Mouse (Mus musculus) liver, embryonic 16.5 days (tissue): ENCODE measurements at regions not wholly inside any gene's neighbourhood (a gene's known extent, or its start where the extent isn't known, plus 50 kb on each side); places are given as distances from the start of the nearest gene placed in this dataset.

Source experiments
- ATAC-seq: fragments of 200-750 bp; cut with Nextera tagmentation; 2 replicates; pipeline ENCODE4 v1.8.0; 2017; ENCODE audit warnings: low read depth, mild to moderate bottlenecking, moderate number of reproducible peaks, moderate library complexity
- H3K27ac ChIP-seq: fragments of 300-500 bp; sonication (generic); 2 replicates; pipeline ENCODE4 v1.5.1; 2014; ENCODE audit warnings: mild to moderate bottlenecking, low read length
- H3K27me3 ChIP-seq: fragments of 300-500 bp; sonication (generic); 2 replicates; pipeline ENCODE4 v1.6.1; 2014; ENCODE audit warnings: low read depth, low read length, mixed read lengths; ENCODE audit not compliant: control insufficient read depth, insufficient read depth
- H3K36me3 ChIP-seq: fragments of 300-500 bp; sonication (generic); 2 replicates; pipeline ENCODE4 v1.6.1; 2014; ENCODE audit warnings: mild to moderate bottlenecking; ENCODE audit not compliant: control insufficient read depth, insufficient read depth
- H3K4me1 ChIP-seq: fragments of 300-500 bp; sonication (generic); 2 replicates; pipeline ENCODE4 v1.6.1; 2014; ENCODE audit warnings: low read depth, low read length, mixed read lengths; ENCODE audit not compliant: control insufficient read depth
- H3K4me2 ChIP-seq: fragments of 300-500 bp; sonication (generic); 2 replicates; pipeline ENCODE4 v1.6.1; 2014; ENCODE audit warnings: low read depth, low read length, mixed read lengths
- H3K4me3 ChIP-seq: fragments of 300-500 bp; sonication (generic); 2 replicates; pipeline ENCODE4 v1.5.1; 2014; ENCODE audit warnings: low read depth, mild to moderate bottlenecking, low read length
- H3K9ac ChIP-seq: fragments of 300-500 bp; sonication (generic); 2 replicates; pipeline ENCODE4 v1.6.1; 2014; ENCODE audit warnings: low read depth, low read length
- H3K9me3 ChIP-seq: fragments of 300-500 bp; sonication (generic); replicated peaks from 2 replicates; pipeline ENCODE4 v1.6.1; 2016; ENCODE audit warnings: low read length; ENCODE audit not compliant: control insufficient read depth
- WGBS: fragments of 180-500 bp; shearing (Covaris S2); extraction: QIAGEN DNeasy Blood & Tissue Kit; methylation state at CpG from one replicate; pipeline ENCODE4 v1.1.7; 2014; ENCODE audit not compliant: insufficient replicate concordance; 5-methylcytosine and 5-hydroxymethylcytosine counted together

DNA sequence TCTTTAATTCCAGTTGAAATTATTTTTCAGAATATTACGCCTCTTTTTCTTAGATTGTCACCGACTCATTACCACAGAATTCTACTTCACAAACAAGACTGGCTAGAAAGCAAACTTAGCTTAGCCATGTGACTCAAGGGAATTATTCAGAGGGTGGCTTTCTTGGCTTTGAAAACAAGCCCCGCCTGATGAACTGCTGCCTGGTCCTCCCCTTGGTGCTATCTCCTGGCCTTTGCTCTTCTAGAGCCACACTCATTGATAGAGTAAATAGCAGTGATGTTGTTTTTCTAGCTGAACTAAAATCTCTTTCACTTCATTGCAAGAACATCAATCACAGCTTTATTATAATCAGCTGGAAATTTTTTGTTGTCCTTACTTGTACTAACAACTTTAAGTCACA is 713.0 kb upstream of the Cited2 start:
- Histone ChIP-seq H3K36me3 (no peaks in the 10 kb centered on the region), H3K9ac (no peak overlapping the region), H3K4me1 (no peaks in the 10 kb centered on the region), H3K27me3 (no peaks in the 10 kb centered on the region), H3K9me3 (no peaks in the 10 kb centered on the region), H3K4me2 (no peak overlapping the region), H3K27ac (no peak overlapping the region), H3K4me3 (no peak overlapping the region)
- no peak for ATAC-seq
- WGBS: 67% methylated on average over 3 of the region's 3 CpGs

DNA sequence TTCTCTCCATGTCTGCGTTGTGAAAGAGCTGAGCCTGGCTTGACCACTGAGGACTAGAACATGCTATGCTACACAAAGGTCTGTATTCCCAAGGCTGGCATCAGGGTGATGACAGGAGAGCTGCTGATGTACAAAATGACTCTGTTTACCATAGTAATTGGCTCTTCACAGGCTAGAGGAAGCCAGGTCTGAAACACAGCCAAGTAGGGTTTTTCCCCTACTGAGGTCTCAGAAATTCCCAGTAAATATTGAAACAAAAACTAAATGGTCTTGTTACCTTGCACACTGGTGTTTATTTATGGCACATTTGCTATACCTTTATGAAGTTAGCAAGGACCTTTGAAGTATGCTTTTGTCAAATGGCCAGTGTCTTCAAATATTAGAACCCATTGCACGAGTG is 711.1 kb upstream of the Cited2 start:
- WGBS: 59% methylated on average over 2 of the region's 2 CpGs
- Histone ChIP-seq H3K4me1 (no peaks in the 10 kb centered on the region), H3K27me3 (no peaks in the 10 kb centered on the region), H3K27ac (no peak overlapping the region), H3K9me3 (no peaks in the 10 kb centered on the region), H3K4me3 (no peak overlapping the region), H3K36me3 (no peaks in the 10 kb centered on the region), H3K4me2 (no peak overlapping the region), H3K9ac (no peak overlapping the region)
- no peak for ATAC-seq

DNA sequence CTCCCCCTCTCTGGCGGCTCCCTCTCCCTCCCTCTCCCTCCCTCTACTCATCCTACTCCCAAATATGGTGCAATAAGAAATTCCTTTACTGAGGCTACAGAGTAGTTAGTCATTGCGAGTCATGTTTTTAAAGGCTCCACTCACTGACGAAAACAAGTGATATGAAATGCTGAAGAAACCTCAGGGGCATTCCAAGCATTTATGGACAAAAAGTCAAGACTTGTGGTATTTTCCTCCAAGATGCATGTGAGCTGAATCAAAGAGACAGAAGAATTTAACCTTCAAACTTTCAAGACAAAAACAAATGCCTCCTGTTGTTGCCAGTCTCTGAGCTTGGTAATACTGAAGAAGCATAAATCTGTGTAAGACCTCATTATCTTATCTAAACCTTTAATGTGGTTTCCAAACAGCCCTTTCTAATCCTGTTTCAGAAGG is 710.5 kb upstream of the Cited2 start:
- Histone ChIP-seq H3K36me3 (no peaks in the 10 kb centered on the region), H3K9me3 (no peaks in the 10 kb centered on the region), H3K4me2 (no peak overlapping the region), H3K27ac (no peak overlapping the region), H3K9ac (no peak overlapping the region), H3K27me3 (no peaks in the 10 kb centered on the region), H3K4me1 (no peaks in the 10 kb centered on the region), H3K4me3 (no peak overlapping the region)
- no peak for ATAC-seq
- WGBS: 49% methylated on average over 3 of the region's 3 CpGs

DNA sequence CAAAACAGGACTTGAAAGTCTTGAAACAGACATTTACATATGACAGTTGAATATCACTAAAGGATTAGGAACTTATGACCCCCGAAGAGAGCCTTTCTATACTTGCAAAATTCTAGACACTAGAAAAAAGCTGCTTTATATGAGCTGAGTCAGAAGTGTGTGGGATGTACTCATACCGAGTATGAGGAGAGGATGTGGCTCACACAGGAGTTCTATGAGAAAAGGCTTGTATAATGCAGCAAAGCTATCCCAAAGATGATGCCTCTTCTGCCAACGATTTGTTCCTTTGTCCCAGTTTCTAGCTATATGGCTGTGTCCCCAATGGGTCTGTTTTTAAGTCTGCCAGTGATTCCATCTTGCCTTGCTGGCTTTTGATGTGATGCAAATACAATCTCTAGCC is 708.2 kb upstream of the Cited2 start:
- ATAC-seq: no peak
- Histone ChIP-seq H3K4me1 (no peaks in the 10 kb centered on the region), H3K9me3 (no peaks in the 10 kb centered on the region), H3K4me3 (no peak overlapping the region), H3K36me3 (no peaks in the 10 kb centered on the region), H3K9ac (no peak overlapping the region), H3K27me3 (no peaks in the 10 kb centered on the region), H3K4me2 (no peak overlapping the region), H3K27ac (no peak overlapping the region)
- 52% methylated on average over 3 of the region's 3 CpGs for WGBS

DNA sequence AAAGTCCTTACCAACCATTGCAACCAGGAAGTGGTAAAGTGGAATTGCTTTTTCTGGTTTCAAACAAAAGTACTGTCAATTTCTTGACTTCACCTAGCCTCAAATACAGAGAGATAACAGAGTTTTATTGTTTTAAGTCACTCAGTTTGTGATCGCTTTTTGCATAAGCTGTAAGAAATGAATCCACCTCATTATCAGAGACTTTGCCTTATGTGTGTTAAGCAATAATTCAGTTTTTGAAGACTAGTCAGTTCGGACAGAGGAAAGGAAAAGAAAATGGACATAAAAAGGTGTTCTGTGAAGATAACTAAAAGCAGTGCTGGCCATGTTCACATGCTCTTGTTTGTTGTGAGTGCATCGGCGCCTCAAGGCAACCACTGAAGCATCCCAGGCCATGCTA is 706.2 kb upstream of the Cited2 start:
- Histone ChIP-seq H3K27ac (no peak overlapping the region), H3K9ac (no peak overlapping the region), H3K9me3 (no peaks in the 10 kb centered on the region), H3K4me2 (no peak overlapping the region), H3K4me1 (no peaks in the 10 kb centered on the region), H3K27me3 (no peaks in the 10 kb centered on the region), H3K4me3 (no peak overlapping the region), H3K36me3 (no peaks in the 10 kb centered on the region)
- WGBS: 62% methylated on average over 4 of the region's 4 CpGs
- no peak for ATAC-seq

DNA sequence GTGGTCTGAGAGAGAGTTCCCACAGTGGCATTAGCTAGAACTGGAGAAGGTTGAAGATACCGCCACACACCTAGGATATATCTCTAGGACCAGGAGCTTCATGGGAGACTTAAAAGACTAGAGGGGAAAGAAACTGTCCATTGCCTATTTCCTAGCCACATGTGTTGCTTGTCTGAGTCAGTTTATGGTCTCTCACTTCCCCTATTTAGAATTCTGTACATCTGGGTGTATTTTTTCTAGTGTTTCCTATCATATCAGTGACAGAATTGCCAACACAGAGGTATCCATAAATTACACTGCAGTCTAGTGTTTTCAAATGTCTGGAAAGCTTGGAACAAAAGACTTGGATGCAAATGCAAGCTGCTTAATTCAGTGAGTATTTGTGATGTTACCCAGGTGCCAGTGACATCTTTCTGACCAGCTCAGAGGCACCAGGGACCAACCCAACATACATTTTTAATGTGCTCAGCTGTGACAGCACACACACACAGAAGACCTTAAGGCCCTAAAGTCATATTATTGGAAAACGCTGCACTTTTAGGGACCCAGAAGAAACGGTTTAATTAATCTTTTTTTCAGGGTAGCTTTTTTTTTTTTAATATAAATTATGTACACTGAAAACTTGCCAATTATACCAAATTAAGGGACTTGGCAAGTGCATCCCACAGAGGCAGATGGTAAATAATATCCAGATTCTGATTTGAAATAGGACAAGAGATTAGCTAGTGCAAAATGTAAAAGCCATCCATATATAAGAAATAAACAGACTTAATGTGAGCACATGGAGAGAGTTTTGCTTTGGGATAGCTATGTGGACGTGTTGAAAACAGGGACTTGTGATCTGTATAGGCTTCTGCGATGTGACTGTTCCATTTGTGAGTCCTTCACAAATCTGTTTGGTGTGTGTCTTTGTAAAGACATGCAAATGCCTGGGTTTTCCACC is 700.5 kb upstream of the Cited2 start:
- Histone ChIP-seq H3K9me3 (no peaks in the 10 kb centered on the region), H3K27ac (no peak overlapping the region), H3K27me3 (no peaks in the 10 kb centered on the region), H3K4me3 (no peak overlapping the region), H3K4me1 (no peaks in the 10 kb centered on the region), H3K36me3 (no peaks in the 10 kb centered on the region), H3K4me2 (no peak overlapping the region), H3K9ac (no peak overlapping the region)
- WGBS: 61% methylated on average over 5 of the region's 5 CpGs
- ATAC-seq: no peak

DNA sequence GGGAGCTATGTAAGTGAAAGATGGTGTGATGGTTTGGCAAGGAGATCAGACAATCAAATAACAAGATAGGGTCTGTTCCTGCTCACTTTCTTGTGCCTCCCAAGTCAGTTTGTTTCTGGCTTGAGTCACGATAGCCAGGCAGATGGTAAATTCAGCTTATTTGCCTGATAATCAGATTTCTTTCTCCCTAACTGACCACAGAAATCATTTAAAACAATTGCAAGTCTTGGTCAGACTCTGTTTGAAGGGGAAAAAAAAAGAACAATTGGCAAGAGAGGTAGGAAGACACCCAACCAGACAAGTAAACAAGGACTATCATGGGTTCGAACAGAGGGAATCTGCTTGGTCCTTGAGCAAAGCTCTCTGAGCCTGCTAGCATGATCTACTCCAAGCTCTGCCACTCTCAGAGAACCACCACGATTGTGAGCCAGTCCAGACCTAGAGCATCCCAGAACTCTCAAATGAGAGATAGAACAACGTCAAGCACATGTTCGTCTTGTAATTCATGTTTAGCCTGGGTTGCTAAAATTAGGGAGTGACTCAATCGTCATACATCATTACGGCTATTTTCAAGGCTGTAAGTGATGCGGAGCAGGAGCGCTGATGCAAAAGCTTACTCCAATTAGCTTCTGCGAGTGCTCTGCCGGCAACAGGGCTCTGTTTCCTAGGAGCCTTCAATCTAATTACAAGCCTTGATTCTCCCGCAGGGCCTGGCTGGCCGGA is 699.3 kb upstream of the Cited2 start:
- no peaks in the 10 kb centered on the region for H3K27me3 ChIP-seq
- H3K4me1 ChIP-seq: no peaks in the 10 kb centered on the region
- H3K27ac ChIP-seq: no peak overlapping the region
- no peak for ATAC-seq
- no peaks in the 10 kb centered on the region for H3K36me3 ChIP-seq
- no peak overlapping the region for H3K4me2 ChIP-seq
- 69% methylated on average over 13 of the region's 13 CpGs for WGBS
- no peak overlapping the region for H3K9ac ChIP-seq
- H3K4me3 ChIP-seq: no peak overlapping the region
- H3K9me3 ChIP-seq: no peaks in the 10 kb centered on the region

DNA sequence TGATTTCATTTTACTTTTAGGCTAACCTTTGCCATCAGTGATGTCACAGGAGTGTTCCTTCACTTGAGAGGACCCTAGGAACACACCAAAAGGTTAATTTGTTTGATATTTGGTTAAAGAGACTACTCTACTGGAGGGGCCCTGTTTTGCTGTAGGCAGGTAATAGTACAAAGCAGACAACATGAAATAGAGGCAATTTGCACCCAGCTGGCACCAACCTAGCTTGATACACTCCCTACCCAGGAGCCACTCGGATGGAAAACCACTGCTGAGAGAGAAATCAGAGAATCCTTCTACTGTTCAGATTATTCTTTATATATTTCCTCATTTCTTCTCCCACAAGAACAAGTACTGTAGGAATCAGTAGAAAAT is 698.7 kb upstream of the Cited2 start:
- ATAC-seq: no peak
- Histone ChIP-seq H3K36me3 (no peaks in the 10 kb centered on the region), H3K27me3 (no peaks in the 10 kb centered on the region), H3K4me3 (no peak overlapping the region), H3K27ac (no peak overlapping the region), H3K4me1 (no peaks in the 10 kb centered on the region), H3K4me2 (no peak overlapping the region), H3K9me3 (no peaks in the 10 kb centered on the region), H3K9ac (no peak overlapping the region)
- WGBS: 54% methylated on average over 1 of the region's 1 CpGs
